Mouse (Mus musculus) adrenal gland (tissue): Measurements from ENCODE around the gene Nt5c1a.
"Not testable (repeated sequence)": the region's sequence is repeated elsewhere in the genome, so short reads cannot be mapped to it uniquely, and the experiment has no call there.

Experiments used
- intact Hi-C: fragments of 180-260 bp; cut with DNase I; formaldehyde crosslinking; loops from one replicate; pipeline ENCODE4 v1.15.1; 2025
- long read RNA-seq, 2 experiments: library from polyadenylated mRNA; unstranded; transcript quantifications; one replicate each; pipeline ENCODE4 v2.0.0; 2020; ENCODE audit warnings: borderline replicate concordance in 1 of 2; ENCODE audit not compliant: insufficient replicate concordance in 1 of 2

The Nt5c1a gene
- long read RNA-seq, experiment 1, partial matches to known transcripts = 0 of 2 reads
- long read RNA-seq, experiment 1, other reads (novel, unspliced or antisense) = 1 of 2 reads
- long read RNA-seq, experiment 2, partial matches to known transcripts = 0 of 3 reads
- long read RNA-seq, experiment 2, other reads (novel, unspliced or antisense) = 0 of 3 reads

DNA sequence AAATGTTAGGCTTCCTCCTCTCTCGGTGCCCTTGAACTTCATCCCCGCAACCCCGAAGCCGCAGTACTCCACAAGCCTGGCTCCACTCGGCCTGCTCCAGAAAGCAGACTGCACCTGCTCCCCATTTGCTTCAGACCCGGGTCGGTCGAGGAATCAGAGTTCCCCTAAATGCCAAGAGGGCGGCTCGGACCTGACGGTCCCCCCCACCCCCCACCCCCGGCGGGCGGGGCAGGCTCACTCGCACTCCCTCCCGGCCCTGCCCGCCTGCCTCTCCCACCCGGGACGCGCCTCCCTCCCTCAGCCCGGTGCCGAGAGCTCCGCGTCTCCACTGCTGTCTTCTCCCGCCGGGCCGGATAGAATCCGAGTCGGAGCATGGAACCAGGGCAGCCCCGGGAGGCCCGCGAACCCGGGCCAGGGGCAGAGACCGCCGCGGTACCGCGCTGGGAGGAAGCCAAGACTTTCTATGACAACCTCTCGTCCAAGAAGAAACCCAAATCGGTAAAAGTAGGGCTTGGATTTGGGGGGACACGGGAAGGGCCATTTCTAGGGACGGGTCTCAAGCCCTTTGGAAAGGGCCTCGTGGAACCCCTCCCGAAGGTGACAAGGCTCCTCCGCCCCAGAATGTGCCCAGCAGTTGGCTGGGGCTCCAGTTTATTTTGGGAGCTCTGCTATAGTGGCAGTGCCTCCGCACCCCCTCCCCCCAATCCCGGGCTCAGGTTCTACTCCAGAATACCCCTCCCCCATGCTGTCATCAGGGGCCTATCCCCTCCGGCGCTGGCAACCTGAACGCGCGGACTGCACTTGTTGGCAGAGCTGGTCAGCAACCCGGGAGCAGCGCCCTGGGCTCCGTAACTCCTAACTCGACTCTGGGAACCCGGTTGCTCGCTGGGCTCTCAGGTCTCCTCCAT is at the start of gene Nt5c1a:
Nt5c1a (plus strand) TSS at position 319 of the 908 bp plus-strand sequence.
- intact Hi-C loops = loop anchor here (5.0 kb wide), 1 partner anchor 44 kb away; no protein-coding TSS in a partner anchor

DNA sequence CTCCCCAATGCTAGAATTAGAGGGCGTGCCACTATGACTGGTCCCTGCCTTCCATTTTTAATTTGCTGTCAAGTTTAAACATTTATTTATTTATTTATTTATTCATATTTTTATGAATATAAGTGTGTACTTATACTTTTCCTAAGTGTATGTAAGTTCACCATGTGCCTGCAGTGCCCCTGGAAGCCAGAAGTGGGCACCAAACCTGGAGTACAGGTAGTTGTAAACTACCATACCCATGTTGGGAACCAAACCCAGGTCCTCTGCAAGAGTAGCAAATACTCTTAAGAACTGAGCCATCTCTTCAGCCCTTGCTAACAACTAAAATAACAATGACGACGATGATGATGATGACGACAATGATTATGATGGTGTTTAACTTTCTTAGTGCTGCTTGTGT is 49.3 kb upstream of the Nt5c1a start:
- intact Hi-C loops = no loop called here

DNA sequence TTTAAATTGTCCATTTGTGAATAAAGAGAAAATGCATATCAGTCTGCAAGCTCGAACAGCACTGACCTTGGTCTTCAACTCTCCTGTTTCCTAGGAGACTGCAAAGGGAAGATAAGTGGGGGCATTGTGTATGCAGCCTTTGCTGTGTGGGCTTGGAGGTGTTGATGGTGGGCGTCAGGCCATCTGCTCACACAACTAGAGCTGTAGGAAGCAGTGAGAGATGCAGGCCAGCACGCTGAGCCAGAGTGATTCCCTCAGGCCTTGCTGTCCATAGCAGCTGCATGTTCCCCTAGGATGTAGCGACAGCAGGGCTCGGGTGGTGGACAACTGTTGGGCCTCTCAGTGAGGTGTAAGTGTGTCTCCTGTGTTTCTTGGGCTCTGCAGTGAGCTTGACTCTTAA is 48.3 kb upstream of the Nt5c1a start:
- intact Hi-C loops = no loop called here

DNA sequence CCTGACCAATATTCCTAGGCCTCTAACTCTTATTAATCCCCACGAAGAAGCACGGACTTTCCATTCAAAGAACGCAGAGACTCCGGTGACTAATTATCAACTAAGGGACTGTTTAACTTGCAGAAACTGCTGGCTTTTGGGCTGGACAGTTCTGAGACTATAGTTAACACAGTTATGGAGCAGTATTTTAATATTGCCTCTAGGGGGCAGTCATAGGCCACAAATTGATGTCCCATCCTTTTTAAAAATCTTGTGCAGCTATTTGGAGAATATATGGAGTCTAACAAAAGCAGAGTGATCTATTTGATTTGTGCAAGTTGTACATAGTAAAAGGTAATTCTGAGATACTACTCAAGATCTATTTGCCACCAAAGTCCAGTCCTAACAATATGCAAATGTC is 46.3 kb upstream of the Nt5c1a start:
- intact Hi-C loops = loop anchor here (5.0 kb wide), 1 partner anchor 47 kb away; the partner anchor contains the start of gene Nt5c1a

DNA sequence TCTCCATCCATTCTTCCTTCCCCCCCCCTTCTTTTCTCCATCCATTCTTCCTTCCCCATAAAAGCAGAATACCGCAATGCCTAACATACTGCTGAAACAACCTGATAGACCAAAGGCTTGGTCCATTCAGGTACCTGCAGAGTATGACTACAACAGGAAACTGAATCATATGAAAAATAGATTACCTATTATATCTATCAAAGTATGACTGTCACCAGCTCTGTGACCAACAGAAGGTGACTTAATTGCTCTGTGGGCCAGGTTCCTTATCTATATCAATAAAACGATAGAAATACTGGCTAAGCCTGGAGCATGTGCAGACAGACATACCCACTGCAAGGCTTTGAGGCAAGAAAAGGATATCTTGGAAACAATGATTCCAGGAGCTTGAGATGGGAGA is 45.9 kb upstream of the Nt5c1a start:
- intact Hi-C loops = loop anchor here (5.0 kb wide), 1 partner anchor 47 kb away; the partner anchor contains the start of gene Nt5c1a

DNA sequence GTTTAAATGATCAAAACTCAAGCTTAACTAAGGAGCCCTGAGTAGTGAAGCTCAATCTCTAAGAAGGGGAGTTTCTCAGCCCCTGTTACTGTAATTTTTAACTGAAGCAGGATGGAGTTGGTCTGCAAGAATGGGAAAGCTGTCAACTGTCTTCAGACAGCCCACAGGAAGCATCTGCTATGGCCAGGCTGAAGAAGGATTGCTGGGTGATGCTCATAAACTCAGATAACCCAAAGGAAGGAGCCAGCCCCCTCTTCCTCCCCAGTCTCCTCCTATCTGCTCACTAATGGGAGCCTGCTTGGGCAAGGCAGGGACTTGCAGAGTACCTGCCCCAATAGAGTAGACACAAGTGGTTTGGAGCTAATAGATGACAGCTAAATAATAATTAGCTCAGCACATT is 45.5 kb upstream of the Nt5c1a start:
- intact Hi-C loops = loop anchor here (2.0 to 5.0 kb wide), 2 partner anchors 46 to 99 kb away; partner anchors contain the start of gene Nt5c1a

DNA sequence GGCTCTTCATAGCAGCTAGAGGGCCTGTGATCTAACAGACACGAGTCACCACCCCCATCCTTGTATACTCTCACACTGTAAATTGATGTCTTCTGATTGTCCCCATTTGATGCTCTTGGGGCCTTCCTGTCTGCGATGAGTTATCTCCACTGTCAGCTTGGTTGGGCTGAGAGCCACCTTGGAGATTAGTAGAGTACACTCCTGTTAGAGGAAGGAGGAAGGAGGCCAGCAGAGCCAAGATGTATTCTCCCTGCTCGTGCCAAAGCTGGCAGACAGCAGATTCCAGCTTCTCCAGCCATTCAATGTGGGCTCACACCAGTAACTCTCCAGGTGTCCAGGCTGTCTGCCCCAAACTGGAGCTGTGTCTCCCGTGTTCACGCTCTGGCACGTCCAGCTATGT is 40.7 kb upstream of the Nt5c1a start:
- intact Hi-C loops = no loop called here

DNA sequence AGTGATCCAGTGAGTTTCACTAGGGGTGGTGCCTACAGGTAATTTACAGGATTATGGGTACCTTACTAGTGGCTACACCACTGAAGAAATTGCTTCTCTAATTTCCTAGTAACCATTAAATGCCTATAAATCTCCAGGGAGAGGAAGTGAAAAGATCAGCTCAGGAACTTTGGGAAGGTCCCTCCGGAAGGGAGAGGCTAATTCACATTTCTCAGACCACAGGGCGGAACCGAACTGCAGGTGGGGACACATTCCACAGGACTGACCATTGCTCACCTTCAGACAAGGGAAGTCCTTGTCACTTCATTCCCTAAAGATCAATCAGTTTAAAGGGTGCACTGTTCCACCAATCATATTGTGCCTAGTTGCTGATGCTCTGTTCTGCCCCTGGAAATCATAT is 40.1 kb upstream of the Nt5c1a start:
- intact Hi-C loops = not testable (repeated sequence)

DNA sequence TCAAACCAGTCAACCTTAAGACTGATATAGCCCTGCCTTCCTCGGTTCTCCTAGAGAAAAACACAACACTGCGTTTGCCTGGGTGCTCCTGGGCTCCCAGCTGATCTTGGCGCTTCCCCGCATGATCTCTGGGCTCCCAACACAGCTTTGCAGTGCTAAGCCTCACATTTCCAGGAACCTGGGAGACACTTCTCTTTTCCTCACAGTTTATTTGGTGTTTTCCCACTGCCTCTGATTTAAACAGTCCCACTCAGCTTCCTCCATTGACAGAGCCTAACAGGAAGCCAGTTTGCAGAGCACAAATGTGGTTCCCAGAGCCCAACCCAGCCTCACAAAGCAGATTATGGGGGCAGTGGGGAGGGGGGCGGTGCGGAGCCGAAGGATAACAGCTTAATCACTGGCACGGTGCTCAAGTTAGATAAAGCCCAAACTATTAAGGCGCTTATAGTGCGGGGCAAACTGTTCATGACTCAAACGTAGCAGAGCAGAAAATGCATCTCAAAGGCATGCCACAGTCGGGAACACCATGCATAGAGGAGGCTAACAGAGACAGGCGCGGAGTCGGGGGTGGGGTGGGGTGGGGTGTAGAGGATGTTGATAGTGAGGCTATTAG is 38.9 kb upstream of the Nt5c1a start:
- intact Hi-C loops = no loop called here

DNA sequence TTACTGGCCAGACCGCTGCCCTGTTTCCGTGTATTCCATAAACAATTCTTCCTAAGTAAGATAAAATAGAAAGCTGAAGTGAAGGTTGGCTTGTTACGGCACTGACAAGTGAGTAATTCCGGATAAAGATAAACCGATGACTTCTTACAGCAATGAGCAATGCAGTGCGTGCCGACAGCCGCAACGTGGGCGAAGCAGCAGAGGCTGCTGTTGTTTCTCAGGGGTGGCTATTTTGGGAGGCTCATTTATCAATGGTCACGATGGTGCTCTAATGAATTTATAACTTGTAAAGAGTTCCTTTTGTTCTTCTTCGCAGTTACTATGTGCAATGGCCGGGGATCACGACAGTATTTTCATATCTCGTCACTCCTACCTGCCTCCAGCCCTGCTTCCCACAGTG is 37.1 kb upstream of the Nt5c1a start:
- intact Hi-C loops = no loop called here

DNA sequence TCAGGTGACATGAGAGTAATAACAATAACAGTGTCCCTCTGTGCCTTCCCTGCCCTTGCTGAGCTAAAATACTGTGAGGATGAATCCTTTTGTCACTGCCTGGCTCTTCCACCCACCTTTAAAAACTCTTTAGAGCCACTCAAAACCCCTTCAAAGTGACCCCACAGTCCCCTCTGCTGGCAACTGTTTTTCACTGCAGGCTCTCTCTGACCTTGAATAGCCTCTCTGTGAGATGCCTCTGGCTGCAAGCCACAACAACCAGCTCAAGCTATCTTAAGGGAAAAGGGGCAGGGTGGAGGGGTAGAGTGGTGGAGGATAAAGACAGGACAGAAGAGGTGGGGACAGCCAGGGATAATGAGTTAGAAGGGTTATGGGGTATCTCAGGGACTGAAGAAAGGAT is 29.5 kb upstream of the Nt5c1a start:
- intact Hi-C loops = no loop called here

DNA sequence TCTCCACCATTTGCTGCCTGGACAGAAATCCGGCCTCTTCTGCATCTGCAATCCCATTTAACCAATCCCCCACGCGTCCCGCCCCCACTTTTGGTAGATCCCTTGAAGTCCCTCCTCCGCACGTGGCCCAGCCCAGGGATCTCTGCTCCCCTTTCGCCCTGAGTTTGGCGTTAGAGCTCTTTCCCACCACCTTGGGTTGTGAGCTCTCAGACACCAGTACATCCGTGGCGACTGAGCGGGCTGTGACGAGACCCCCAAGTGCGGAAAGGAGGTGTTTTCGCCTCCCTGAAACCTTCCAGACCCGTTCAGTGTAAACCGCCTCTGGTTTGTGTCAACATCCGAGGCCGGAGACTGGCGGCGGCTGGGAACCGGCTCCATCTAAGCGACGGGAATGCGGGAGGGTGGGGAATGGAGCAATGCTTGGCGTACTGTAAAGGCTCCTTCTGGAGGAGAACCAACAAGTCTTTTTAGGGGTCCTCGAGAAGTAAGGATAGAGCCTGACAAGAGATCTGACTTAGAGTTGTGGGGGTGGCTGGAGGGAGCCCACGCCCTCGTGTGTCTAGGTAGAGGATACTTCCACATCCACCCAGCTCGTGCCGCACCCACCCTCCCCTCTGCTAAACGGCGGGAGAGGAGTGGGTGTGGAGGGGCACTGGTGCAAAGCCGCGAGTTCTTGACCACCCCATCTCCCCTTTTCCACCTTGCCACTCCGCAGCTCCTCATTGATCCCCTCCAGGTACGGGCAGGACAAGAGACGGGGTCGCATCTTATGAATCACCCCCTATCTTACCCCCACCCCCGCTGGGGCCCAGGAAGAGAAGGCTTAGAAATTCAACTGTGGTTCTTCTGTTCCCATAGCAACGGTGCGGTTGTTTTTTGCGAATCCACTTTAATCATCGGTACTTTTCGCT is 18.7 kb upstream of the Nt5c1a start, which contains the start of gene Hpcal4:
Hpcal4 (plus strand) TSS at position 900 of the 911 bp plus-strand sequence.
- intact Hi-C loops = no loop called here

DNA sequence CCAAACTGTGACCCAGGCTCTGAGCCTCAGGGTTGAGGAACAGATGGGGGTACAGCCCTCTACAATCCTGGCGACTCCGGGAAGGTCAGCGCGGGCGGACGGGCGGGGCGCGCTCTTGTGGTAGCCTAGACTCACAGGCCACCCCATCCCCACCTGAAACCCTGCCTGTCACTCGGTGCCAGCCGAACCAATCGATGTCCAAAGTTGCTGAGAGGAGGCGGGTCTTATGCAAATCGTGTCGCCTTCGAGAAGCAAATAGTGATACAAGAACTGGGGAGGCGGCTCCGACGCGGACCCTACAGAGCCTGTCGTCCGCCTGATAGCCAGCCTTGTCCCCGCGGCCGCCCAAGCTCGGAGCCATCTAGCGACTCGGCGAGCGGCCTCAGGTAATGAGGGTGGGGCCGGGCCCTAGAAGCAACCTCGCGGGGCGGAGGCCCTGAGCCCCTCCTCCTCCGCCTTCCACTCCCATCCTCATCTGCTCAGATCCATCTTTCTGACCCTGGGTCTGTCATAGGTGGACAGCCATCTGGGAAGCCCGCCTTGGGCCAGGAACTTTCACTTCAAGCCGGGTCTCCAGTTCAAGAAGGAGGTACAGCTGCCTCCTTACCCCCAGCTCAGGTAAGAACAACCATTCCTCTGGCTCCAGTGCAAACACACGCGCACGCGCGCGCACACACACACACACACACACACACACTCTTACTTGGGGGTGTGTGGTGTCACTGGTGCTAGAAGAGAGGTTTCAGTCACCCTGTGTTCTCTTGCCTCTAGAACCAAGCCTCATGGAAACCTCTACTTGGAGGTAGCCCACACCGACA is 17.9 kb upstream of the Nt5c1a start:
- intact Hi-C loops = no loop called here

DNA sequence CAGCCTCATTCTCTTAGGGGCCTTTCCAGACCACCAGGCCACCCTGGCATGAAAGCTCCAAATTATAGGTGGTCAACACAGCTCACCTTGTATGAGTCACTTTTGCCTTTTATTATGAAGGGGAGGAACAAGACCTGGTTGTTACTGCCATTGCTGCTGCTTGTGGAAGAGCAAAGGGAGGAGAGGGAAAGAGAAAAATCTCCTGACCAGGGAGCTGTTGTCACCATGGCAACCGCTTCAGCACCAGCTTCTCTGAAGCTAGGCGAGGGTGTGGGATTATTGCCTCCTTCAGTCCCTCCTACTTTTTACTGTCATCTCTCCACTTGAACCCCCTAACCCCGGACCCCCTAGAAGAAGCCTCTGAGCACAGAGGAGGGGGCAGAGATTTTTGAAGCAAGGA is 16.5 kb upstream of the Nt5c1a start:
- intact Hi-C loops = no loop called here

DNA sequence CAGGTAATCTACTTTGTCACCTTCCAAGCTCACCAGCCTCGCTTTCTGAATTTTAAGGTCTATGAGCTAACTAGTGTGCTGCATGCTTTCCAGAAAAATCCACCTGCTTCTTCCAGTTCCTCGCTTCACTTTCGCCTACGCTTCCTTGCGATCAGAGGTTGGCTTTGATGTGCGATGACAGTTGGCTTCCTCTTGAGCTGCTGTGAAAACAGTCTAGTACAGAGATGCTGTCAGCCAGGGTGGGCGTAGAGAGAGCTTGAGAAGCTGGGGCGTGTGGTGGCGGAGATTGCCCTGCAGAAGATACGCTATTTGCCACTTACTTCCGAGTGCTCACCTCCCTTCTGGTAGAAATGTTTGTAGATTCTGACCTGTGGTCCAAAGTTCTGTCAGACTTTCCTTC is 9.0 kb upstream of the Nt5c1a start:
- intact Hi-C loops = no loop called here

DNA sequence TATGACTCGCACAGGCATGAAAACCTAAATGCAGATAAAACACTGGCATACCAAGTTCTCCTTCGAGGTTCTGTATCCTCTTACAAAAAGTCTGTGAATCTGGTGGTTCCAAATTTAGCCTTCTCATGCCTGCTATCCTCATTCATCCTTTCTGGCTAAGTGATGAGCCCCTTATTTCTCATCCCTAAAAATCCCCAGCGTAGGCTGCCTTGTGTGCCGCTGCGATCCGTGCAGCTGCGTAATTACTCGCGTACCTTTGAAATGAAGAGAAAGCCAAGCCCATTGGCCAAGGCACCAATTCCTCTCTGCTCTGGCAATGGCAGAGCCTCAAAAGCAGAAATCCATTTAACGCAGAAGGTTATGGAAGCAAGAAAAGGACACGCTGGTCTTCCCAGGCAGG is 7.5 kb upstream of the Nt5c1a start:
- intact Hi-C loops = no loop called here

DNA sequence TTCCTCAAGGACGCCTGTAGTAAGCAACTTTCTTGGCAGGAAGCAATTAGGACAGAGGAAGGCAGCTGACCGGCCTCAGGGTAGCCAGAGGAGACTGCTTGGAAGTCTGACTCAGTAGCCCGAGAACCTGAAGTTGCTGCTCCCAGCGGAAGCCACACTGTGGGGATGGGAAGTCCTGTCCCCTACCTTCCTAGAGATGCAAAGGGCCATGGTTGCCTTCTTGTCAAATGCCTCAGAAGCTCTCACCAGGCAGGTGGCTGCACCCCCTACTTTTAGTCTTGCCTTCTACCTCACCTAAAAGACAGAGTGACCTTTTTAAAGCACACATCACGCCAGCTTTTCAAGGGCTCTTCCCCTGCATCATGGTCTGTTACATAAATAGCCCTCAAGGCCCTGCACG is 4.6 kb upstream of the Nt5c1a start:
- intact Hi-C loops = no loop called here

DNA sequence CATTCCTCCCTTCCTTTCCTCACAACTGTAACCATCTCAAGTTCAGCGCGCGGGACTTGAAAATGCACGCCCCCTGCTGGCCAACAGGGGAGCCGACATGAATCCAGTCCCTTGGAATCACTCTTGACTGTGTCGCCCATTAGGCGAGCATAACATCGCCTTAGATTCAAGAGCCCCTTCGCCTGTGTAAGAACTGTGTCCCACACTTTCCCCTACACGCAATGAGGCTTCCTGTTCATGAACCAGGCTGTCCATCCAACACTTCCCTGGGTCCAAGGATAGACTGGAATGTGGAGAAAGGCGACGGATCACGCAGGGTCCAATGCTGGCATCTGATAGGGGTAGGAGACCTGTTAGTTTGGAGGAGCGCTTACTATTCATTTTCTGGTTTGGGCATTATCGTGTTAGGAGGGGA is 526 bp upstream of the Nt5c1a start:
- intact Hi-C loops = loop anchor here (5.0 kb wide), 1 partner anchor 43 kb away; no protein-coding TSS in a partner anchor

DNA sequence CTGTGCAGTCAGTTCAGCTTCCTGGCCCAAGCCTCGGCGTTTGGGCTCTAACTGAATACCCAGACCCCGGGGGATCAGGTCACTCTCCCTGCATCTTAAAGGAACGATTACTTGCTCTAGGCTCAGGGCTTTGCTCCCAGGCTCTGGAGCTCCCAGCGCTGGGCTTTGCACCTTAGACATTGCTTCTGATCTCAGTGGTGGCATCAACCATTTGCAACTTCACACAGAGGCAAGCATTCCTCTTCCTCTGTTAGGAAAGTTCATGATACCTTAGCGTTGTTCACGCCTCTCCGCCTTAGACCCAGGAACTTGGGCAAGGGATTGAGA is 753 bp downstream of the Nt5c1a start:
- intact Hi-C loops = loop anchor here (5.0 kb wide), 1 partner anchor 45 kb away; no protein-coding TSS in a partner anchor

DNA sequence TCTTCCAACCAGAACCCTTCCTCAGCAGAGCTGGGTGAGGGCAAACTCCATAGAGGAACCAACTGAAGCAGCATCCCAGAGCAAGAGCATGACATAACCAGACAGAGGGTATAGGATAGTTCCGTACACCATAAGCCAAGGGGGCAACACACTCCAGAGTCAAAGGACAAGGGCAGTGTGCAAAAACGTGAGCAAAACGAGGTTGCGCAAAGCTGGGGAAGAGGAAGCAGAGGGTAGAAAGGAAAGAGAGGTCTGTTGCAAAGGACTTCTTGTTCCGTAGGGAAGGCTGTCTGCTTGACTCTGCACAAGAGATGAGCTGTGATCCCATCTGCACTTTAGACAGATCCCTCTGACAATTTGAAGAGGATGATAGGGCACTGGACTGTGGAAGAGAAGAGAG is 6.0 kb downstream of the Nt5c1a start:
- intact Hi-C loops = no loop called here
